Mouse (Mus musculus) lung, postnatal 25 days (tissue): ENCODE measurements around the gene Il18.

Experiments
- DNase-seq: peaks from one replicate; pipeline ENCODE4 v3.0.0; 2022; ENCODE audit warnings: low spot score

Il18 gene

GRCm38 (mm10) chr9:50554241-50555093 lies at the start of gene Il18:
TSS of gene Il18 (plus strand) at chr9:50554827.
- peak; percentile 45 for DNase-seq

- DNase-seq, result no peak
Observed at GRCm38 (mm10) chr9:50505405-50505804, 49.2 kb upstream of the Il18 start.

GRCm38 (mm10) chr9:50507570-50507969 lies 47.1 kb upstream of the Il18 start:
- DNase-seq, result no peak

- no peak for DNase-seq
Observed at GRCm38 (mm10) chr9:50515462-50515861, 39.2 kb upstream of the Il18 start.

- no peak for DNase-seq
Observed at GRCm38 (mm10) chr9:50518781-50519180, 35.8 kb upstream of the Il18 start.

- no peak for DNase-seq
Observed at GRCm38 (mm10) chr9:50520748-50521147, 33.9 kb upstream of the Il18 start.

GRCm38 (mm10) chr9:50521562-50521961 lies 33.1 kb upstream of the Il18 start:
- no peak for DNase-seq

- DNase-seq, result no peak
Observed at GRCm38 (mm10) chr9:50522574-50522973, 32.1 kb upstream of the Il18 start.

- DNase-seq, result no peak
Observed at GRCm38 (mm10) chr9:50524936-50525335, 29.7 kb upstream of the Il18 start.

- no peak for DNase-seq
Observed at GRCm38 (mm10) chr9:50525585-50525984, 29.0 kb upstream of the Il18 start.

- DNase-seq, result no peak
Observed at GRCm38 (mm10) chr9:50527860-50528259, 26.8 kb upstream of the Il18 start.

- peak; percentile 98 for DNase-seq
Observed at GRCm38 (mm10) chr9:50528293-50528892, 26.2 kb upstream of the Il18 start, which contains the start of gene Pts. TSS of gene Pts (minus strand) at chr9:50528724.

GRCm38 (mm10) chr9:50530890-50531289 lies 23.7 kb upstream of the Il18 start:
- DNase-seq, result no peak

- DNase-seq, result peak; percentile 53
Observed at GRCm38 (mm10) chr9:50533328-50533727, 21.3 kb upstream of the Il18 start.

GRCm38 (mm10) chr9:50533791-50534190 lies 20.8 kb upstream of the Il18 start:
- no peak for DNase-seq

- peak; percentile 53 for DNase-seq
Observed at GRCm38 (mm10) chr9:50535930-50536329, 18.7 kb upstream of the Il18 start.

- no peak for DNase-seq
Observed at GRCm38 (mm10) chr9:50536603-50537135, 18.0 kb upstream of the Il18 start.

- DNase-seq, result no peak
Observed at GRCm38 (mm10) chr9:50537295-50537694, 17.3 kb upstream of the Il18 start.

GRCm38 (mm10) chr9:50540170-50540569 lies 14.5 kb upstream of the Il18 start:
- DNase-seq, result no peak

GRCm38 (mm10) chr9:50542401-50542800 lies 12.2 kb upstream of the Il18 start:
- DNase-seq, result no peak

GRCm38 (mm10) chr9:50547859-50548478 lies 6.7 kb upstream of the Il18 start:
- DNase-seq, result no peak

- DNase-seq, result no peak
Observed at GRCm38 (mm10) chr9:50548936-50549335, 5.7 kb upstream of the Il18 start.

- no peak for DNase-seq
Observed at GRCm38 (mm10) chr9:50552206-50552605, 2.4 kb upstream of the Il18 start.
